Mouse (Mus musculus): ENCODE results near the gene Tmem109. TPM values are rescaled to one million over a fixed set of nuclear protein-coding genes. Genes with fewer than 3 reads are reported as not detected.

Tmem109 gene
- total and polyA plus RNA-seq, 3 experiments, result 17.9 to 51.5 (median 32.9) TPM

- Histone ChIP-seq H3K36me3 (replicated peaks in 1 of 2; ENCODE audit: control insufficient read depth in 1 of 2, insufficient read depth in 1 of 2, low read length in 1 of 2) (peaks cover 5 to 22% of the 10 kb centered on the region in 2 experiments), H3K9me3 (replicated peaks; ENCODE audit: low read length) (no peaks in the 10 kb centered on the region), H3K4me2 (ENCODE audit: insufficient read depth, low read depth, poor library complexity, severe bottlenecking) (peak overlapping the region; percentile 71), H3K27me3 (replicated peaks) (no peaks in the 10 kb centered on the region), H3K27ac (ENCODE audit: insufficient read depth, low read depth) (peak overlapping the region; percentile 97), H3K4me1 (ENCODE audit: control insufficient read depth in 1 of 2, insufficient read depth in 2 of 2) (peaks cover 15 to 47% of the 10 kb centered on the region in 2 experiments), H3K9ac (ENCODE audit: insufficient read depth, low read depth) (peak overlapping the region; percentile 74), H3K4me3 (replicated peaks in 1 of 3; ENCODE audit: low read depth in 2 of 3, low read length in 2 of 3, poor library complexity in 1 of 3) (peak overlapping the region; percentile 75 to 85 (median 77)), H3K79me2 (replicated peaks; ENCODE audit: control insufficient read depth, extremely low read depth, insufficient read depth, poor library complexity, severe bottlenecking) (peaks cover 26% of the 10 kb centered on the region)
- peak; percentile 87 for DNase-seq (ENCODE audit: extremely low read depth)
- dilution Hi-C loops (cut with MboI; ENCODE audit: extremely low pct_ligation_motif_present, extremely low pct_unique_long_range_greater_than_20kb, low sequenced_read_pairs), result no loop called here
- in situ Hi-C loops (cut with MboI; ENCODE audit: low pct_ligation_motif_present, low pct_unique_long_range_greater_than_20kb, low sequenced_read_pairs), result loop anchor here (5.0 kb wide), 1 partner anchor 35 kb away; no protein-coding TSS in a partner anchor
- TF ChIP-seq MAFK (IDR thresholded peaks at IDR 0.05; ENCODE audit: insufficient replicate concordance, low read length), result peak; percentile 54; the same call in 1 of the 2 replicates
- TF ChIP-seq TBP (conservative IDR thresholded peaks at IDR 0.05; ENCODE audit: low read depth, low read length), result 0 out of 2 replicates have a peak, but pooled peaks have one; percentile 63
- TF ChIP-seq RAD21 (IDR thresholded peaks at IDR 0.05; ENCODE audit: low read depth, low read length), result no peak
- TF ChIP-seq ETS1 (conservative IDR thresholded peaks at IDR 0.05; ENCODE audit: low read depth, low read length), result peak; percentile 88
- no peak for TF ChIP-seq E2F4 (IDR thresholded peaks at IDR 0.05; ENCODE audit: insufficient replicate concordance, low read depth, low read length)
- peak; percentile 66; the same call in 1 of the 2 replicates for TF ChIP-seq UBTF (IDR thresholded peaks at IDR 0.05; ENCODE audit: low read depth, low read length)
- TF ChIP-seq USF2 (conservative IDR thresholded peaks at IDR 0.05; ENCODE audit: low read depth, low read length), result no peak
- TF ChIP-seq CTCF (conservative IDR thresholded peaks at IDR 0.05 in 1 of 2, IDR thresholded peaks at IDR 0.05 in 1 of 2; ENCODE audit: low read depth in 2 of 2, low read length in 2 of 2), result no peak
- TF ChIP-seq POLR2AphosphoS2 (IDR thresholded peaks at IDR 0.05; ENCODE audit: low read depth, low read length), result 0 out of 2 replicates have a peak, but pooled peaks have one; percentile 62
- TF ChIP-seq MYC (IDR thresholded peaks at IDR 0.05; ENCODE audit: low read depth, low read length), result peak; percentile 55; the same call in 1 of the 2 replicates
- peak; percentile 45 for TF ChIP-seq POLR2A (IDR thresholded peaks at IDR 0.05; ENCODE audit: low read depth, low read length)
- TF ChIP-seq MAX (IDR thresholded peaks at IDR 0.05; ENCODE audit: low read length), result peak; percentile 70
- TF ChIP-seq SIN3A (IDR thresholded peaks at IDR 0.05; ENCODE audit: low read length), result peak; percentile 89
- 0 out of 2 replicates have a peak, but pooled peaks have one; percentile 32 for TF ChIP-seq RCOR1 (conservative IDR thresholded peaks at IDR 0.05; ENCODE audit: low read depth, low read length)
- peak; percentile 44; the same call in 1 of the 2 replicates for TF ChIP-seq ELF1 (IDR thresholded peaks at IDR 0.05; ENCODE audit: low read depth, low read length)
- TF ChIP-seq IRF4 (IDR thresholded peaks at IDR 0.05; ENCODE audit: low read depth, low read length), result peak; percentile 88
- TF ChIP-seq CHD1 (IDR thresholded peaks at IDR 0.05; ENCODE audit: low read depth, low read length), result peak; percentile 72; the same call in 1 of the 2 replicates
- TF ChIP-seq ZC3H11A (IDR thresholded peaks at IDR 0.05; ENCODE audit: low read depth, low read length), result no peak
- TF ChIP-seq JUN (IDR thresholded peaks at IDR 0.05; ENCODE audit: insufficient read depth, low read depth, low read length), result no peak
- peak; percentile 41; the same call in 1 of the 2 replicates for TF ChIP-seq TCF12 (IDR thresholded peaks at IDR 0.05; ENCODE audit: low read depth, low read length)
- peak; percentile 21; the same call in 1 of the 2 replicates for TF ChIP-seq HCFC1 (IDR thresholded peaks at IDR 0.05; ENCODE audit: low read depth, low read length)
- peak; percentile 56 for TF ChIP-seq BHLHE40 (IDR thresholded peaks at IDR 0.05; ENCODE audit: low read depth, low read length)
- no peak for TF ChIP-seq PAX5 (IDR thresholded peaks at IDR 0.05; ENCODE audit: low read length)
- peak; percentile 61; the same call in 1 of the 2 replicates for TF ChIP-seq MEF2A (IDR thresholded peaks at IDR 0.05; ENCODE audit: borderline replicate concordance, low read depth, low read length)
- TF ChIP-seq EP300 (IDR thresholded peaks at IDR 0.05; ENCODE audit: low read length), result peak; percentile 59; the same call in 1 of the 2 replicates
- TF ChIP-seq JUND (conservative IDR thresholded peaks at IDR 0.05; ENCODE audit: low read depth, low read length), result no peak; the same call in 1 of the 2 replicates
- TF ChIP-seq ZMIZ1 (IDR thresholded peaks at IDR 0.05; ENCODE audit: low read depth, low read length), result peak; percentile 60; the same call in 1 of the 2 replicates
- peak; percentile 26 for TF ChIP-seq NELFE (IDR thresholded peaks at IDR 0.05; ENCODE audit: low read depth, low read length)
- peak; percentile 96 for TF ChIP-seq MXI1 (IDR thresholded peaks at IDR 0.05; ENCODE audit: low read depth, low read length)
These were observed 39.8 kb downstream of the Tmem109 start for GRCm38 (mm10) chr19:10841721-10842626.
